Mouse (Mus musculus) retina, postnatal 7 days (tissue): ENCODE results near the gene Nr1h2.

ENCODE experiments used
- DNase-seq: peaks from one replicate; pipeline ENCODE4 v3.0.0-alpha.2; 2012; ENCODE audit warnings: low read depth, low spot score

Gene Nr1h2

DNA sequence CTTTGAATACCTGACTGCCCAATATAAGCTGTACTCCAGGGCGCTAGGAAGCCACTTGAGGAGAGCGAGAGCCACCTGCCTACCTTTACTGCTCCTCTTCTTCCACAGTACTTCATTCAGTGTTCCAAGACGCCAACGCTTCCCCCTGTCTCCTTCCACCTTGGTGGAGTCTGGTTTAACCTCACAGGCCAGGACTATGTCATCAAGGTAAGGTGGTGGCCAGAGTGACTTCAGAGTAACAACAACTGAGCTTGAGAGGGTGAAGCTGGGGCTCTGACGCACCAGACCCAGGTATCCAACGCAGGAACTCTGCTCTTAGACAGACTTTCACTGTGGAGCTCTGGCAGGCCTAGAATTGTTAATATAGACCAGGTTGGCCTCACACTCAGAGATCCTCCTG lies 31.9 kb upstream of the Nr1h2 start:
- DNase-seq: no peak

GRCm38 (mm10) chr7:44584921-44585320 lies 31.2 kb upstream of the Nr1h2 start:
- DNase-seq: no peak

DNA sequence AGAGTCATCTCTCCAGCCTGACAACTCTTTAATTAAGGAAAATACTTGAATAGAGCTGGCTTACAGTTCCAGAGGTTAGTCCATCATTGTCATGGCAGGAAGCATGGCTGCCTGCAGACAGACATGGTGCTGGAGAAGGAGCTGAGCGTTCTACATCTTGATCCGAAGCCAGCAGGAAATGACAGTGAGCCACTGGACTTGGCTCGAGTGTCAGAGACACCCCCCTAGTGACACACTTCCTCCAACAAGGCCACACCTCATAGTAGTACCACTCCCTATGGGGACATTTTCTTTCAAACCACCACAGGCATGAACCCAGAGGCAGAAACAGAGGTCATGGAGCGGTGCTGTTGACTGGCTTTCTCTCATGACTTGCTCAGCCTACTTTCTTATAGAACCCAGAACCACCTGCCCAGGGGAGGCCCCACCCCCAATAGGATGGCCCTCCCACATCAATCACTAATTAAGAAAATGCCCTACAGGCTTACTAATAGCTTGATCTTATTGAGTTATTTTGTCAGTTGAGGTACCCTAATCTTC lies 30.6 kb upstream of the Nr1h2 start:
- no peak for DNase-seq

DNA sequence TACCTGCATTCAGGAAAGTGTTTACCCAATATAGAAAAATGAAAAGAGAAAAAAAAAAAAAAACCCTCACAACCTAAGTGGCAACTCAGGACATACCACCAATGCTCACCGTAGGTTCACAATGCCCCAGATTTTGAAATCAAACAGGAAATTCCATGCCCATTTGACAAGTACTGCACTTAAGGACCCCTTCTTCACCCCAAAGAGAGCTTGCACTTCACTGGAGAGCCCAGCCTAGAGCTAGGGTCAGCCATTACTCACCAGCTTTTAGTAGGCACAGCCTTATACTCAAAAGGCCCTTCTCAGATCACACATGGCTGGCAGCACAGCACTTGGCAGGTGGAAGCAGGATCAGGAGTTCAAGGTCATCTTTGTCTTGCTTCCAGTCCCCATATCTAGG lies 29.4 kb upstream of the Nr1h2 start:
- DNase-seq: no peak

GRCm38 (mm10) chr7:44582709-44583108 lies 29.0 kb upstream of the Nr1h2 start:
- DNase-seq: no peak

- no peak for DNase-seq
Measured at GRCm38 (mm10) chr7:44581637-44582036, 27.9 kb upstream of the Nr1h2 start.

GRCm38 (mm10) chr7:44576333-44576844 lies 22.6 kb upstream of the Nr1h2 start:
- DNase-seq: no peak

DNA sequence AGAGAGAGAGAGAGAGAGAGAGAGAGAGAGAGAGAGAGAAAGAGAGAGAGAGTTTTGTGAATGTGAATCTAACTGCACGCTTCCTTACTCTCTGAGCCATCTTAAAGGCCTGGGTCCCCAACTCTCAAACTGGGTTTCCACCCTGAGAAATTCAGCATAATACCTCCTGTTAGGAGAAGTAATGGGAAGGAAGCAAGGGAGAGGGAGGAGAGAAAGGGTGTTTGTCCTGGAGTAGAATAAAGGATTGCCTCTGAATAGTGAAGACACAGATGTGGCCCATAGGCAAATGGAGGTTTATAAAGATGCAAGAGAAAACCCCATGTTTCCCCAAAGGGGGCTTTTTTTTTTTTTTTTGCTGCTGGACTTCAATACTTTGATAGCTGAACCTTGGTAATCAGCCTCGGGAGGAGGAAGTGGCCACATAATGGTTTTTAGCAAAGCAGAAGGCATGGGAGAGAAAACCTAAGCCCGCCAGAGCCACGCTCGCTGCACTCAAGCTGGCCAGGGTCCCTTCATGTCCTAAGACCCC lies 19.3 kb upstream of the Nr1h2 start:
- no peak for DNase-seq

DNA sequence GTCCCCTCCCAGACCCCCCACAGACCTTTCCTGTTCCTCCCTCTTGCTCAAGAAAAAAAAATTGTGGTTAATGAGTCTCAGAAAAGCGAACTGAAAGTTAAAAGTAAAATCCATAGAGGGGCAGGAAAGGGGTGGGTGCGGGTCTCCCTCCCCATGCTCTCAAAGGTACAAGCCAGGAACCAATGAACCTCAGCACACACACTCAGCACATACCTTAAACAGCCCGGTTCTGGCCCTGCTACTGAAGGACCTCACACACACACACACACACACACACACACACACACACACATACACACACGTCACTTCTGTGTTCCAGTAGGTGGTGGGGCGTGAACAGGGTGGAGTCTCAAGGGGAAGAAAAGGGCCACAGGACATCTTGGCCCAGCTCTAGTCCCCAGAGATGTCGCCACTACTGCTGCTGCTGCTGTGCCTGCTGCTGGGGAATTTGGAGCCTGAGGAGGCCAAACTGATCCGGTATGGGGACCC lies 18.5 kb upstream of the Nr1h2 start, which contains the start of gene Napsa:
Gene Napsa (plus strand): TSS at position 168 of the 489 bp plus-strand sequence.
- DNase-seq: no peak

GRCm38 (mm10) chr7:44571811-44572210 lies 18.1 kb upstream of the Nr1h2 start:
- no peak for DNase-seq

DNA sequence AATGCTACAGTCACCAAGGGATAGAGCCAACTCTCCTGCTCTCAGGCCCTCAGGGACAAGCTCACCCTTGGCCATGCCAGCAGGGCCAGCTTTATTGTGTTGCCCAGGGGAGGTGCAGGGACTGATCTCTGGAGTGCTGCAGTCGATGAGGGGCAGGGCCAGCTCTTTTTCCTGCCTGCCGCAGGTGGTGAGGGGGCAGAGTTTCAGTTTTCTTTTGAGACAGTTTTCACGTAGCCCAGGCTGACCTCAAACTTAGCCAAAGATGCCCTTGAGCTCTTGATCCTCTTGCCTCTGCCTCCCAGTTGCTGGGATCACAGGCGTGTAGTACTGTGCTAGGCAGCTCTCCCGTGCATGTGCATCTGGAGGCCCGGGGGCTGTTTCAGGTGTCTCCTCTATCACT lies 17.2 kb upstream of the Nr1h2 start:
- no peak for DNase-seq

DNA sequence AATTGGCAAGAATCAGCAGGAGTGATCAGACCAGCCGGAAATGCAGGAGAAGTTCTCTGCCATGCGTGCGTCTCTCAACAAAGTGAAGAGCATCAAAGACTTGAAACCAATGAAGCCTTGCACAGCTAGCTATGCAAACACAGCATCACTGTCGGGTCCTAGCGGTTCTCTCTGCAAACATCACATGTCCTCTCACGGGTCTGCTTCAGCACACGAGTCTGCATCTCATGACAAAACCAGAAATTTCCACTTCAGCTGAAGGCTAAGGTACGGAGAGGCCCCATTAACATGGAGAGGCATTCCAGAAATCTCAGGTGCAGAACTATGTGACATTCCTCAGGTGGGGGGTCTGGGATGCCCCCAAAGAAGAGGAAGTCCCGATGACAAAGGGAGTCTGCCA lies 15.1 kb upstream of the Nr1h2 start:
- DNase-seq: no peak

DNA sequence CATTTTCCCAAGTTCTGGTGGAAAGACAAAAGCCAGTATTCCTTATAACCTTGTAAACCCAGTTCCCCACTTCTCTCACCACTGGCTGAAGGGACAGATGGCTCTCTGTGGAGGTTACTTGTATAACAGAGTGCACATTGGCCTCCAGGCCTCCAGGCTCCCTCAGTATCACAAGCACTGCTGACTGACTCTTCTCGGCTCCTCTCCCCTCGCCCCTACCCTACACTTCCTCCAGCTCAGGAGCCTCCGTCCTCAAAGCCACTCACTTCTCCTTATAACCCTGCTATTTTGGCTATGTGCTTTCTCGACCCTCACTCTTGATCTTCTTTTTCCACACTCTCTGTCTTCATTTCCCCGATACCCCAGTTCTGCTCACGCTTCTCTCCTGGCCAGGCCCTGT lies 11.7 kb upstream of the Nr1h2 start:
- DNase-seq: no peak

DNA sequence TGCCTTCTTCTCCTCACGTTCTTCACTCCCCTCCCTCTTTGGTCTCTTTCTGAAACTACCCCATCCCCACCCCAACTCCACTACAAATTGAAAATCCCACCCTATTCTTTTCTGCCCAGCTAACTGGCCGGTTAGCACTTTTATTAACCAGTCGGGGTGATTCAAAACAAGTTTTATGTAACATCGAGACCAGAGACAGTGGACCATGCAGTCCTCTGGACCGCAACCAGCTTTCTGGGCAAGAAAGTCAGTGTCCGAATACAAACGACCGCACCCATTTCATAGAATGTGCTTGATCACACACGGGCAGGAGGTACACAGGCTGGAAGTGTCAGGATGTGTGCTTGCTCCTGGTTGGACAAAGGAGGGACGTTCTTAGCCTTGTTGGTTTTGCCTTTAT lies 10.7 kb upstream of the Nr1h2 start:
- DNase-seq: no peak

- no peak for DNase-seq
Measured at GRCm38 (mm10) chr7:44563284-44563683, 9.5 kb upstream of the Nr1h2 start.

DNA sequence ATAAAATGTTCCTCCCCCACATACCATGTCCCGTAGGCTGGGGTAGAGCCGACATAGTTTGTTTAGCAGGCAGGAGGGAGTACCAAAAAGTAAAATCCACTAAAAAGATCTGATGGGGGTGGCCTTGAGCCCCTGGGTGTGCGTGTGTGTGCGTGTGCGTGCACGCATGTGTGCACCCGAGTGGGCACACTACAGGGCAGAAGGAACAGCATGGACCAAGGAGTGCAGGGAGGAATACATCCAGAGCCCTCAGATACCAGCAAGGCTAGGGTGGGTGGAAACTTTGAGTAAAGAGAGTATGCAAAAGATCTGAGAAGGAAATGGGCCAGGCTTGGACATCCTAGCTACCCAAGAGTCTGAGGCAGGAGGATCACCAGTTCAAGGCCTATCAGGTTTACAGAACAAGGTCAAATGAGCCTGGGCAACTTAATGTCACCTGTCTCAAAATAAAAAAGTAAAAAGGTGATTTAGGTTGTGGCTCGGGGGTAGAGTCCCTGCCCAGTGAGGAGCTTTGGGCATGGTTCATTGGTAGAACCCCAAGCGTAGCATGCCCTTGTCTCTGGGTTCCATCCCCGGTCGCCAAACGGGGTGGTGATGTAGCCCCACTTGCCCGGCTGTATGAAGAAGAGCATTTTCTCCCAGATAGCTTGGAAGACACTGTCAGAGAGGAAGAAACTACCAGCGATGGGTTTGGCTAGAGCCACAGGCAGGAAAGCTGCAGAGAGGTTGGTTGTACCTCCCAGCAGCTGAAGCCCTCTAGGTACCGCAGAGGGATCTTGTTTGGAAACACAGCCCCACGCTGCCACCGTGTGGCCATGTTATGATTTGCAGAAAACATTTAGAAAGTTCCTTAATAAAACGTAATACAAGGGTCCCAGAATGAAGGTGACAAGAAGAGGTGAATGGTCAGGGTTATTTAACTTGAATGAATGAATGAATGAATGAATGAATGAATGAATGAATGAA lies 7.0 kb upstream of the Nr1h2 start:
- DNase-seq: peak; percentile 66

GRCm38 (mm10) chr7:44557629-44558028 lies 3.9 kb upstream of the Nr1h2 start:
- no peak for DNase-seq

DNA sequence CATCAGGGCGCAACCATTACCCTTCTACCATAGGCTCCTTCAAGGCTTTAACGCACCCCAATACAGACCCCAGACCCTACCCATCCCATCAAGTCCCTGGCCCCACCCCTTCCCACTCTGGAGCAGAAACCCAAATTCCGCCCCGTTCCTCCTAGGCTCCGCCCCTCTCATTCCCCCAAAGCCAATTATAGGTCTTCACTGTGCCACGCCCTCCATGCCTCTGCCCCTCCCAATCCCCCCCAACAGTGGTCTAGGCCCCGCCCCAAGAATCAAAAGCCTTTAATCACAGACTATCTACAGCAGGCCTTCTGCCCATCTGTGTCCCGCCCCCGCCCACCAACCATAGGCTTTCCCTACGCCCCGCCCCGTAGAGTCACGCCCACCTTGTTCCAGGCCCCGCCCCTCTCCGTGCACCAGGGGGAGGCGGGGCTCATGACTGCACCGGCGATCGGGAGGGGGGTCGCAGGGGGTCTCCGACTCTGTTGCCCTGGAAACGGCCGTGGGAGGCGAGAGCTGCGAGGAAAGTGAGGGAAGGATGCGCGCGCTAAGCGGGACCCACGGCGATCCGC lies 471 bp downstream of the Nr1h2 start:
- peak; percentile 87 for DNase-seq

DNA sequence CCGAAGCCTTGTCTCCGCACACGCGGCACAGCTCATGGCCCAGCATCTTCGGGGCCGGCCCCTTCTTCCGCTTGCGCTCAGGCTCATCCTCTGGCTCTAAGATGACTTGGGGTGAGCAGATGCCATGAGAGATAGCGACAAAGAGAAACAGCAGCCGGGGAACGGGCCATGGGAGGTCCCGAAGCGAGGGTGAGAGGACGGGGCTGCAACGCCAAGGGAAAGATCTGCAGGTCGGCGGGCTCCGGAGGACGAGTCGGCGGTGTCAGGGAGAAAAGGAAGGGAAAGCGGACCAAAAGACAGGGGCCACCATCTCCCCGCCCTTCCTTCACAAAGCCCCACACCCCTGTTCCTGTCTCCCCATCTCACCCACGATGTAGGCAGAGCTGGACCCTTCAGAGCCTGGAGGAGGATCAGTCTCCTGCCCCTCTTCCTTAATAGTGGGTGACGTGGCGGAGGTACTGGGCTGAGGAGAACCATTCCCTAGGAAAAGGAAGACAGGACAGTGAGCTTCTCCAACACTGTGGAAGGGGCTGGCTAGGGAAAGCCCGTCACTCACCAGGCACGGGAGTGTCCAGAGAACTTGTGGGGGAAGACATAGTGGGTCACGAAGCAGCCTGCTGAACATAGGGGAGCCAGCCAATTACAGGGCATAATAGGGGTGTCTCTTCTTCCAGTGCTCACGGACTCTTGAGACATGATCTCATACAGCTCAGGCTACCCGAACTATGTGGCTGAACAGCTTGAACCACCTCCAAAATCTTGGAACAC lies 1.4 kb downstream of the Nr1h2 start:
- DNase-seq: no peak

DNA sequence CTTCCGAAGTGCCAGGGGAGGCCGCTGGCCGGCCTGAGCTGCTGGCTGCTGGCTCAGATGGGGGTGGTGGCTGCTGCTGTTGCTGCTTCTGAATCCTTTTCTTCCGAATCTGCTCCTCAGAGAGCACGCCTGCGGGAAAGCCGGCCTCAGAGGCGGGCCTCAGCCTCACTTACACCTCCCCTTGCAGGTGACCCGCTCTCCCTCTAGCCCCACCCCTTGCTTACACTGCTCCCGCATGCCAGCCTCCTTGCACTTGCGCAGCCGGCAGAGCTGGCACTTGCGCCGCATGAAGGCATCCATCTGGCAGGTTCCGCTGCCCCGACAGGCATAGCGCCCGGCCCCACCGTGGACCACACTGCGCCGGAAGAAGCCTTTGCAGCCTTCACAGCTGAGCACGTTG lies 2.0 kb downstream of the Nr1h2 start:
- DNase-seq: no peak

- DNase-seq: no peak
Measured at GRCm38 (mm10) chr7:44551301-44551700, 2.5 kb downstream of the Nr1h2 start.

GRCm38 (mm10) chr7:44550409-44550678 lies 3.4 kb downstream of the Nr1h2 start:
- no peak for DNase-seq
